Mouse (Mus musculus) embryonic facial prominence, embryonic 11.5 days (tissue): ENCODE results near the gene Apol9b. TPM values are rescaled to one million over a fixed set of nuclear protein-coding genes. Genes with fewer than 3 reads are reported as not detected.

Experiments used
- ATAC-seq: fragments of 200-750 bp; cut with Nextera tagmentation; replicated peaks from 2 replicates; pipeline ENCODE4 v1.8.0; 2017; ENCODE audit warnings: low read depth; ENCODE audit not compliant: insufficient number of reproducible peaks, low FRiP score, low TSS enrichment
- DNase-seq: peaks from one replicate; pipeline ENCODE4 v3.0.0-alpha.2; 2015; ENCODE audit warnings: low spot score
- H3K27ac ChIP-seq: fragments of 300-500 bp; sonication (generic); replicated peaks from 2 replicates; pipeline ENCODE4 v1.5.1; 2014; ENCODE audit warnings: mild to moderate bottlenecking, low read depth, low read length, control low read depth
- H3K27me3 ChIP-seq: fragments of 300-500 bp; sonication (generic); 2 replicates; pipeline ENCODE4 v1.6.1; 2014; ENCODE audit warnings: mild to moderate bottlenecking, low read length, moderate library complexity, mixed read lengths; ENCODE audit not compliant: control insufficient read depth, insufficient read depth
- H3K36me3 ChIP-seq: fragments of 300-500 bp; sonication (generic); replicated peaks from 2 replicates; pipeline ENCODE4 v1.6.1; 2014; ENCODE audit warnings: low read depth, mild to moderate bottlenecking, low read length, moderate library complexity, mixed read lengths; ENCODE audit not compliant: control insufficient read depth, insufficient read depth
- H3K4me1 ChIP-seq: fragments of 300-500 bp; sonication (generic); 2 replicates; pipeline ENCODE4 v1.6.1; 2014; ENCODE audit warnings: low read length, mixed read lengths; ENCODE audit not compliant: control insufficient read depth, insufficient read depth
- H3K4me2 ChIP-seq: fragments of 300-500 bp; sonication (generic); 2 replicates; pipeline ENCODE4 v1.6.1; 2014; ENCODE audit warnings: low read depth, mild to moderate bottlenecking, control low read depth, low read length, moderate library complexity
- H3K4me3 ChIP-seq: fragments of 300-500 bp; sonication (generic); 2 replicates; pipeline ENCODE4 v1.5.1; 2014; ENCODE audit warnings: low read depth, low read length, control low read depth
- H3K9ac ChIP-seq: fragments of 300-500 bp; sonication (generic); replicated peaks from 2 replicates; pipeline ENCODE4 v1.6.1; 2014; ENCODE audit warnings: mild to moderate bottlenecking, control low read depth, low read length
- H3K9me3 ChIP-seq: fragments of 300-500 bp; sonication (generic); replicated peaks from 2 replicates; pipeline ENCODE4 v1.6.1; 2016; ENCODE audit warnings: mild to moderate bottlenecking, low read length, inconsistent platforms, mixed read lengths; ENCODE audit not compliant: control insufficient read depth
- WGBS: fragments of 180-500 bp; shearing (Covaris S2); extraction: QIAGEN DNeasy Blood & Tissue Kit; methylation state at CpG from one replicate; pipeline ENCODE4 v1.1.7; 2014; 5-methylcytosine and 5-hydroxymethylcytosine counted together
- polyA plus RNA-seq: library from polyadenylated mRNA; unstranded; fragments of >200 nt; fragmentation: Nextera tagmentation; extraction: Ambion mirVana; gene quantifications from 2 replicates; pipeline ENCODE4 v1.2.1, GENCODE M21; 2014

Apol9b gene
- polyA plus RNA-seq, 1 experiment from 2014 or later, result not detected

DNA sequence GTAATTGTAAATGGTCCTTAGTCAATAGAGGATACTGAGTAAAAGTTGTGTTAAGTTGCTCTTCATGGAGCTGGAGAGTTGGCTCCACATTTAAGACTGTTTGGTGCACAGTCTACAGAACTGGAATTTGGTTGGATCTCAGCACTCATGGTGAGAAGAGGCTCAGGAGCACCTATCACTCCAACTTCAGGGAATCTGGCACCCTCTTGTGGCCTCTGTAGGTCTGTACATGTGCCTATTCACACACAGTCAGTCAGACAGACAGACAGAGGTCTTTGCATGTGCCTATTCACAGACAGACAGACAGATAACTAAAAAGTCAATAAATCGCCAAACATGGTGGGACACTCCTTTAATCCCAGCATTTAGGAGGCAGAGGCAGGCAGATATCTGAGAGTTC, 21.6 kb downstream of the Apol9b start:
- no peaks in the 10 kb centered on the region for H3K4me1 ChIP-seq
- no peaks in the 10 kb centered on the region for H3K9me3 ChIP-seq
- 51% methylated on average over 1 of the region's 1 CpGs for WGBS
- no peak for ATAC-seq
- no peak overlapping the region for H3K4me3 ChIP-seq
- H3K4me2 ChIP-seq, result no peak overlapping the region
- no peaks in the 10 kb centered on the region for H3K36me3 ChIP-seq
- no peak overlapping the region for H3K9ac ChIP-seq
- peak; percentile 14 for DNase-seq
- no peaks in the 10 kb centered on the region for H3K27me3 ChIP-seq
- H3K27ac ChIP-seq, result no peak overlapping the region

DNA sequence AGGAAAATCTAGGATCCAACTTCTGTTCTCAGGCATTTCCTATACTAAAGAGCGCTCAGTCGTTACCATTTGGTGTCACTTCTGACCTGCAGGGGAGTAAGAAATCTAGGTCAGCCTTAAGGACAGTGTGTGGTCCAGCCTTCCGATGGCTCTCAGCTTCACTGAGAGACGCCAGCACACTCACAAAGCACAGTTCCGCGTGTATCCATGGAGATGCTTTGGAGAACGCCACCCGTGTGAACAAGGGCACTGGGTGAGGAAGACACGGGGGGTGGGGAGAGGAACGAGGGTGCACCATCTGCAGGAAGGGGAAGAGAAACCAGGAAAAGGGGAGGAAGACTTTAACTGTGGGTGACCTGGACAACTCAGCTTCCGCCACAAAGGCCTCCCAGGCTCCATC, 23.6 kb downstream of the Apol9b start:
- Histone ChIP-seq H3K4me1 (no peaks in the 10 kb centered on the region), H3K27me3 (no peaks in the 10 kb centered on the region), H3K27ac (no peak overlapping the region), H3K4me2 (no peak overlapping the region), H3K9me3 (no peaks in the 10 kb centered on the region), H3K36me3 (no peaks in the 10 kb centered on the region), H3K4me3 (no peak overlapping the region), H3K9ac (no peak overlapping the region)
- DNase-seq (no peak), ATAC-seq (no peak)
- 60% methylated on average over 11 of the region's 11 CpGs for WGBS

DNA sequence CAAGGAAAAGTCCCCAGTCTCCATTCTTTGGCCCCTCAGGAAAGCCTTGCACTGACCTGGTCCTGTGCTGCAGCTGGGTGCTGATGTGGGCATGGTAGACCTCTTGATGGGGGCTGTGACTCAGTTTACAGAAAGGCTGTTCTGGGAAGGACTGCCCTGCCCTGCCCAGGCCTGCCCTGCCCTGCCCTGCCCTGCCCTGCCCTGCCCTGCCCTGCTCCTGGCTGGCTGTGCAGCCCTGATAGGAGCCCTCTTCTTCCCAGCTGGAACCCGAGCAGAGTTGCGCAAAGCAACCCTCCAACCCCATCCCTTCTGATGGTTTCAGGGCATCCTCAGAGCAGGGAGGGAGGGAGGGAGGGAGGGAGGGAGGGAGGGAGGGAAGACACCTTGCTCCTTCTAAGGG, 26.3 kb downstream of the Apol9b start:
- no peak overlapping the region for H3K4me2 ChIP-seq
- peak; percentile 62; the same call in 1 of the 2 replicates for ATAC-seq
- no peak overlapping the region for H3K9ac ChIP-seq
- WGBS, result 52% methylated on average over 2 of the region's 2 CpGs
- DNase-seq, result no peak
- H3K4me1 ChIP-seq, result no peaks in the 10 kb centered on the region
- no peaks in the 10 kb centered on the region for H3K27me3 ChIP-seq
- no peak overlapping the region for H3K4me3 ChIP-seq
- no peaks in the 10 kb centered on the region for H3K36me3 ChIP-seq
- H3K27ac ChIP-seq, result no peak overlapping the region
- H3K9me3 ChIP-seq, result no peaks in the 10 kb centered on the region

DNA sequence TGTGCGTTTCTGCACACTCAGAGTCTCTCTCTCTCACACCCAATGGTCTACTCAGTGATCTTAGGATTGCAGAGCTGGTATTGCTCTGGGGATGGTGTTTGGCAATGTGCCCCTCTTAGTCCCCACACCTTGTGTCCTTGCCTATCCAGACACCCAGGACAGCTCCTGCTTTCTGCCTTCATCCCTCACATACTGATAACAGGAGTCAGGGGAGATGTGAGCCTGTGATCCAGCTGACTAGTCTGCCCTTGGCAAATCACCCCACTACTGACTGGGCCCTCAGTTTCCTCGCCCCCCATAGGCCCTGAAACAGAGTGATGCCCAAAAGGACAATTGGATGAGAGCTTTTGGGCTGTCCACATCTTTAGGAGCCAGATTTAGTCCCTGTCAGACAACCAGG, 27.2 kb downstream of the Apol9b start:
- H3K4me1 ChIP-seq, result no peaks in the 10 kb centered on the region
- H3K36me3 ChIP-seq, result no peaks in the 10 kb centered on the region; the same call in 1 of the 2 replicates
- no peaks in the 10 kb centered on the region for H3K9me3 ChIP-seq
- no peak overlapping the region for H3K9ac ChIP-seq
- ATAC-seq (no peak), DNase-seq (no peak)
- H3K27me3 ChIP-seq, result no peaks in the 10 kb centered on the region
- 52% methylated on average over 2 of the region's 2 CpGs for WGBS
- no peak overlapping the region for H3K27ac ChIP-seq
- no peak overlapping the region for H3K4me3 ChIP-seq
- no peak overlapping the region for H3K4me2 ChIP-seq

- Histone ChIP-seq H3K4me1 (no peaks in the 10 kb centered on the region), H3K9me3 (no peaks in the 10 kb centered on the region), H3K36me3 (no peaks in the 10 kb centered on the region; the same call in none of the 2 replicates), H3K4me3 (no peak within 1 kb of the TSS), H3K9ac (no peak within 1 kb of the TSS), H3K27ac (no peak within 1 kb of the TSS), H3K27me3 (no peaks in the 10 kb centered on the region), H3K4me2 (no peak within 1 kb of the TSS)
- ATAC-seq, result no peak
- 5% methylated on average over 9 of the region's 9 CpGs for WGBS
- peak; percentile 74 for DNase-seq
These were observed 28.0 kb downstream of the Apol9b start, which contains the start of gene Apol8 for GRCm38 (mm10) chr15:77756848-77757247. Gene Apol8 (minus strand): TSS chr15:77757003.

- H3K27me3 ChIP-seq, result no peaks in the 10 kb centered on the region
- no peak for ATAC-seq
- no peaks in the 10 kb centered on the region; the same call in none of the 2 replicates for H3K36me3 ChIP-seq
- H3K27ac ChIP-seq, result no peak overlapping the region
- no peak overlapping the region for H3K4me3 ChIP-seq
- H3K9ac ChIP-seq, result no peak overlapping the region
- 80% methylated on average over 4 of the region's 4 CpGs for WGBS
- H3K4me2 ChIP-seq, result no peak overlapping the region
- H3K4me1 ChIP-seq, result no peaks in the 10 kb centered on the region
- H3K9me3 ChIP-seq, result no peaks in the 10 kb centered on the region
- DNase-seq, result no peak
These were observed 28.9 kb downstream of the Apol9b start for GRCm38 (mm10) chr15:77757586-77758226.

DNA sequence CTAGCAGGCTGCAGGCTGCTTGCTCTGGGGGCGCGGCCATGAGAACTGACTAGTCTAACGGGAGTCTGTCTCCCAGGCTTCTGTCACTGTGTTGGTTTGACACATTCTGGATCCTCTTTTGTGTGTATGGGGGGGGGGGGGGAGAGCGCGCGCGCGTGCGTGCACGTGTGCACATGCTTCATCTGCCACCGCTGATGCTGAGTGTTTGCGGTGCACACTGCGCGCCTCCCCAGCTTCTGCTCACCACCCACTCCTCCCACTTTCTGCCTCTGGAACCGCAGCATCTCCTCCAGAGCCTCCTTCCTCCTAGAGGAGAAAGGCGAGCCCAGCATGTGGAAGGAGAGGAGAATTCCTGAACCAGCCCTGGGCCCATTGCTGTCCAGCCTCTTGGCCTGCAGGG, 31.2 kb downstream of the Apol9b start:
- H3K9ac ChIP-seq, result no peak overlapping the region
- no peaks in the 10 kb centered on the region for H3K4me1 ChIP-seq
- H3K27me3 ChIP-seq, result no peaks in the 10 kb centered on the region
- no peak overlapping the region for H3K4me3 ChIP-seq
- DNase-seq (no peak), ATAC-seq (no peak)
- H3K27ac ChIP-seq, result no peak overlapping the region
- peaks cover 5% of the 10 kb centered on the region for H3K36me3 ChIP-seq
- WGBS, result 94% methylated on average over 16 of the region's 16 CpGs
- no peak overlapping the region for H3K4me2 ChIP-seq
- no peaks in the 10 kb centered on the region for H3K9me3 ChIP-seq

DNA sequence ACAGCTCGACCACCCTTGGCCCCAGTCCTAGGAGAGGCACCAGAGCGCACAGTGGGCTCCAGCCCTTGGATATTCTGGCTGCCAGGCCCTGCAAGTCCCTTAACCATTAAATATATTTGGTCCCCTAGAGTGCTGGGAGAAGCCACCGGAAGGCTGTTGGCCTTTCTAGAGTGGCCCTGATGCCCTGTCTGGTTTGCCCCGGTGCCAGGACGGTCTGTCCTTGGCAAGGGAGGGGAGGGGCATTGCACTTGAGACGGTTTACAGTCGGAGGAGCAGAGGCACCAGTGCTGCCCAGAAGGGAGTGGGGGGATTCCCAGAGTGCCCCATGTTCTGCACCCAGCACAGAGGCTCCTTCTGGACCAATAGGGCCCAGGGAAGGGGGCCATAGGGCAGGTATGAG, 32.2 kb downstream of the Apol9b start:
- Histone ChIP-seq H3K27me3 (no peaks in the 10 kb centered on the region), H3K9ac (no peak overlapping the region), H3K9me3 (no peaks in the 10 kb centered on the region), H3K27ac (no peak overlapping the region), H3K4me2 (no peak overlapping the region), H3K4me1 (no peaks in the 10 kb centered on the region), H3K4me3 (no peak overlapping the region), H3K36me3 (peaks cover 12% of the 10 kb centered on the region)
- no peak for ATAC-seq
- DNase-seq, result no peak
- WGBS, result 96% methylated on average over 7 of the region's 7 CpGs
